8 mouse cellular contexts compared by ENCODE assay signal in the genomic region with DNA sequence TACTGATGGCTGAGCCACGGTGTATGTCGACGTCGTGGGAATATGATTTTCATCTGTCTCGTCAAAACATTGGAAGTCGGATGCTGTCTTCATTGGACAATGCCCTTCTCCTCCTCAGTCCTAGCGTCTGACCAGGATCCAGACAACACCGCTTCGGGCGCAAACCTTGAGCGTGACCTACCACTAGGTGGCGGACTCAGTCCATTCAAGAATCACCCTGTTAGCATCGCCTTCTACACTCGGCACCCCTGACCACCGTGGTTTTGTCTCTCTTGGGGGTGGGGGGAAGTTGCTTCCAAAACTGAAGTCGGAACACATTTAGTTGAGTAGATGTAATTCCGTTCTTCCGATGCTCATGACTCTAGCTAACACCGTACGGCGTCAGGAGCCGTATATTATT. TPM values are rescaled to one million over a fixed set of nuclear protein-coding genes. Genes with fewer than 3 reads are reported as not detected.
DNase-seq lines count a peak whose midpoint lies in the region; ATAC-seq lines count a peak whose summit lies in the region.

No protein-coding gene starts in this region.

- 1% methylated on average over 22 of the region's 22 CpGs for WGBS in forebrain, embryonic 11.5 days
- WGBS in heart, embryonic 15.5 days: under 1% methylated on average over 22 of the region's 22 CpGs
- WGBS in liver, embryonic 11.5 days: 1% methylated on average over 22 of the region's 22 CpGs

- peak; percentile 40; the same call in 1 of the 2 replicates for ATAC-seq in forebrain, embryonic 11.5 days (replicated peaks; ENCODE audit: low FRiP score)
- ATAC-seq in heart, embryonic 15.5 days (replicated peaks; ENCODE audit: insufficient number of reproducible peaks, insufficient read depth, low FRiP score, low read depth): peak; percentile 45
- ATAC-seq in liver, embryonic 11.5 days (replicated peaks; ENCODE audit: low FRiP score): peak; percentile 40; the same call in 1 of the 2 replicates
- ATAC-seq in monocyte, adult 5-6 weeks (replicated peaks; ENCODE audit: insufficient number of reproducible peaks, low FRiP score, low TSS enrichment, poor library complexity, severe bottlenecking): peak; percentile 44

- H3K36me3 ChIP-seq in forebrain, embryonic 11.5 days (ENCODE audit: control insufficient read depth, insufficient read depth, low read length): no peaks in the 10 kb centered on the region
- H3K36me3 ChIP-seq in heart, embryonic 15.5 days: no peaks in the 10 kb centered on the region
- H3K36me3 ChIP-seq in liver, embryonic 11.5 days (ENCODE audit: control insufficient read depth, insufficient read depth, low read length): no peaks in the 10 kb centered on the region

- DNase-seq in B cell, adult 2 months: peak; percentile 89 to 91
- peak; percentile 82 for DNase-seq in c-Kit-positive CD71-negative TER-119-negative erythroid progenitor cells, embryonic 14.5 days (ENCODE audit: low read depth)
- peak; percentile 93 for DNase-seq in forebrain, embryonic 11.5 days (ENCODE audit: low spot score)
- DNase-seq in kidney, postnatal 10 days: peak; percentile 95
- peak; percentile 84 for DNase-seq in liver, embryonic 11.5 days (ENCODE audit: low spot score)
- peak; percentile 71 to 81 for DNase-seq in spleen, postnatal 14 days (ENCODE audit: low spot score in 2 of 2)

- H3K9me3 ChIP-seq in forebrain, embryonic 11.5 days (ENCODE audit: control insufficient read depth, low read length): no peaks in the 10 kb centered on the region
- H3K9me3 ChIP-seq in heart, embryonic 15.5 days (replicated peaks): no peaks in the 10 kb centered on the region
- H3K9me3 ChIP-seq in liver, embryonic 11.5 days (ENCODE audit: control insufficient read depth, low read length): no peaks in the 10 kb centered on the region

- peak overlapping the region; percentile 27 for H3K4me3 ChIP-seq in forebrain, embryonic 11.5 days (ENCODE audit: low read depth, low read length)
- H3K4me3 ChIP-seq in heart, embryonic 15.5 days: peak overlapping the region; percentile 54
- peak overlapping the region; percentile 45 for H3K4me3 ChIP-seq in liver, embryonic 11.5 days (ENCODE audit: low read depth, low read length)

- peaks cover 18% of the 10 kb centered on the region for H3K4me1 ChIP-seq in forebrain, embryonic 11.5 days (replicated peaks; ENCODE audit: control insufficient read depth, insufficient read depth, low read length)
- peaks cover 50% of the 10 kb centered on the region for H3K4me1 ChIP-seq in heart, embryonic 15.5 days (replicated peaks)
- H3K4me1 ChIP-seq in liver, embryonic 11.5 days (replicated peaks; ENCODE audit: control insufficient read depth, insufficient read depth, low read length): peaks cover 17% of the 10 kb centered on the region

- H3K4me2 ChIP-seq in forebrain, embryonic 11.5 days (ENCODE audit: low read depth, low read length, severe bottlenecking): peak overlapping the region; percentile 50
- peak overlapping the region; percentile 93 for H3K4me2 ChIP-seq in heart, embryonic 15.5 days
- H3K4me2 ChIP-seq in liver, embryonic 11.5 days: peak overlapping the region; percentile 81

- H3K27ac ChIP-seq in forebrain, embryonic 11.5 days (ENCODE audit: low read depth, low read length): no peak overlapping the region
- no peak overlapping the region for H3K27ac ChIP-seq in heart, embryonic 15.5 days
- no peak overlapping the region for H3K27ac ChIP-seq in liver, embryonic 11.5 days (ENCODE audit: low read depth, low read length)

- no peak overlapping the region for H3K9ac ChIP-seq in forebrain, embryonic 11.5 days (ENCODE audit: low read length)
- peak overlapping the region; percentile 55 for H3K9ac ChIP-seq in heart, embryonic 15.5 days
- peak overlapping the region; percentile 21; the same call in 1 of the 2 replicates for H3K9ac ChIP-seq in liver, embryonic 11.5 days (ENCODE audit: low read depth, low read length)

- peaks cover 42% of the 10 kb centered on the region for H3K27me3 ChIP-seq in forebrain, embryonic 11.5 days (ENCODE audit: control insufficient read depth, insufficient read depth, low read length)
- peaks cover 9% of the 10 kb centered on the region; the same call in 1 of the 2 replicates for H3K27me3 ChIP-seq in heart, embryonic 15.5 days
- H3K27me3 ChIP-seq in liver, embryonic 11.5 days (replicated peaks; ENCODE audit: control insufficient read depth, insufficient read depth, low read length): peaks cover 56% of the 10 kb centered on the region

RNA-seq across cellular contexts. Expression of a gene that starts 4.1 kb away (rescaled TPM):
- not detected in 2 replicates for polyA plus RNA-seq in forebrain, embryonic 11.5 days (2014; fragmentation: Nextera tagmentation; extraction: Ambion mirVana)
- not detected in 2 replicates for polyA plus RNA-seq in heart, embryonic 15.5 days (2015; fragmentation: Nextera tagmentation; extraction: Ambion mirVana)
- not detected in 2 replicates for polyA plus RNA-seq in liver, embryonic 11.5 days (2014; fragmentation: Nextera tagmentation; extraction: Ambion mirVana)
- not detected in 3 replicates for total RNA-seq in monocyte, adult 5-6 weeks (2017)

RNA-seq across cellular contexts. Expression of a gene that starts 4.5 kb away (rescaled TPM):
- 0.12 and 0.24 TPM in 2 replicates for polyA plus RNA-seq in forebrain, embryonic 11.5 days (2014; fragmentation: Nextera tagmentation; extraction: Ambion mirVana)
- polyA plus RNA-seq in heart, embryonic 15.5 days (2015; fragmentation: Nextera tagmentation; extraction: Ambion mirVana): 0.66 and 0.82 TPM in 2 replicates
- polyA plus RNA-seq in liver, embryonic 11.5 days (2014; fragmentation: Nextera tagmentation; extraction: Ambion mirVana): 0.38 and 0.42 TPM in 2 replicates
- total RNA-seq in monocyte, adult 5-6 weeks (2017): 74.7 to 91.8 TPM (median 83.1 TPM) in 3 replicates

RNA-seq across cellular contexts. Expression of a gene that starts 52.0 kb away (rescaled TPM):
- not detected in 2 replicates for polyA plus RNA-seq in forebrain, embryonic 11.5 days (2014; fragmentation: Nextera tagmentation; extraction: Ambion mirVana)
- polyA plus RNA-seq in heart, embryonic 15.5 days (2015; fragmentation: Nextera tagmentation; extraction: Ambion mirVana): not detected in 2 replicates
- polyA plus RNA-seq in liver, embryonic 11.5 days (2014; fragmentation: Nextera tagmentation; extraction: Ambion mirVana): not detected in 2 replicates
- total RNA-seq in monocyte, adult 5-6 weeks (2017): not detected in 3 replicates
